Mouse (Mus musculus): ENCODE data around the gene Nav2. TPM values are rescaled to one million over a fixed set of nuclear protein-coding genes. Genes with fewer than 3 reads are reported as not detected.

Gene Nav2
- polyA plus RNA-seq, 1 experiment, result 4.4 TPM

GRCm38 (mm10) chr7:49500916-49501315, 592.4 kb downstream of the Nav2 start:
- 93% methylated on average over 5 of the region's 5 CpGs for WGBS

DNA sequence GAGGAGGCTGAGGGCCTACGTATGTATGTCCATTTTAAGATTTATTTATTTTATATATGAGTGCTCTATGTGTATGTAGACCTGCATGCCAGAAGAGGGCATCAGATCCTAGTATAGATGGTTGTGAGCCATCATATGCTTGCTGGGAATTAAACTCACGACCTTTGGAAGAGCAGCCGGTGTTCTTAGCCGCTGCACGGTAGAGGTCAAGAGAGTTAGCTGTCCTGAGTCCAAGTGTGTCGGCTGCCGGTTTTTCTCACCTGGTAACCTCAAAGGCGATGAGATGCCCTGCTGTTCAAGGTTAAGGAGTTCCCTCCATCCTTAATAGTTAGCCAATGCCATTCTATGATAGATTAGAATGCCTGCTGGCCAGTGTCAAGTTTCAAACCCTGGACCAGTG, 594.9 kb downstream of the Nav2 start:
- WGBS, result 55% methylated on average over 8 of the region's 8 CpGs

More at GRCm38 (mm10) chr7:49500916-49501315, 592.4 kb downstream of the Nav2 start:
- DNase-seq (ENCODE audit: low read depth, low spot score), result no peak

DNA sequence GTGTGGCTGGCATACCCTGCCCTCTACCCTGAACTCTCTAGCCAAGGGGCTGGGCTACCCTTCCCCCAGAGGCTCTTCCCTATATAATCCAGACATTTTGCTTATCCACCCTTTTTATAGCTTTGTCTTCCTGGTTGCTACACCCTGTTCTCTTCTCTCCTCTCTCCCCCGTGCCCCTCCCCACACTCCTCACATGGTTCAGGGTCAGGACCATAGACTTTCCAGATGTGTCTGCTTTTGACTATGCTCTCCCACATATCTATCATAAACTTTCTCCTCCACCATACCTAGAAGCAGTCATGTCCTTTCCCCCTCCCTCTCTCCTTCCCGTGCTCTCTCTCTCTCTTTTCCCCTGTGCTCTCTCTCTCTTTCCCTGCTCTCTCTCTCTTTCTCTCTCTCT, 595.4 kb downstream of the Nav2 start:
- DNase-seq (ENCODE audit: low read depth, low spot score), result no peak
- 39% methylated on average over 2 of the region's 2 CpGs for WGBS

More for the DNA sequence above, 594.9 kb downstream of the Nav2 start:
- DNase-seq (ENCODE audit: low read depth, low spot score), result no peak

DNA sequence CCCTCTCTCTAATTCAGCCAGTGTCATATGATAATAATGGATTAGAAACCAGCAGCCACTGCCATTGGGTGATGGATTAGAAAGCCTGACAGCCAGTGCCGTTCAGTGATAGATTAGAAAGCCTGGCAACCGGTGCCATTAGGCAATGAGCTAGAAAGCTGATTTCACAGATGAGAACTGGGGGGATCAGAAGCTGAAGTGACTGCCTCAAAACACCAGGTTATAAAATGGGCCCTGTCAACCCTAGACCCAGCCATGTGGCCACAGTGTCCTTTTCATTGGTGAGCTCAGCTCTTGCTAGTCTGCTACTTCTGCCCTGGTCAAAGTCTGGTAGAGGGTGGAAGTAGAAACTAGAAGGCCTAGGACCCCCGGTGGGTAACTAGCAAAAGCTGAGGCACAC, 595.8 kb downstream of the Nav2 start:
- WGBS, result 61% methylated on average over 3 of the region's 3 CpGs
- no peak for DNase-seq (ENCODE audit: low read depth, low spot score)

DNA sequence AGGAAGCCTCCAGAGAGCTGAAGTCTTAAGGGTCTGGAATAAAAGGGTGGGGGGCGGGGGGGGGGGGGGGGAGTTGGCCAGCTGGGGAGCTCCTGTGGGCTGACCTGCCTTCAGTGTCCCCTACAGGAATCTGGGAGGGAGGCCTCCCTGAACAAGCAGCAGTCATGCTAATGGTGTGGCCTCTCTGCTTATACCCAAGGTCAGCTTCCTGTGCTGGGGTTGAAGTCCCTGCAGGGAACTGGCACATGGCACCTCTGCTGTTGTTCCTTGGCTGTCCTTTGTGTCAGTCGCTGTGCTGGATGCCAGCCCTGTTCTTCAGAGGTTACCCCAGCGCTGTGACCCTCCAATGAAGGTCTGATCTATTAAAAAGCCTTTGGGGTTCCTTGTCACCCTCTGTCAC, 596.5 kb downstream of the Nav2 start:
- DNase-seq (ENCODE audit: low read depth, low spot score), result no peak
- 75% methylated on average over 3 of the region's 3 CpGs for WGBS

GRCm38 (mm10) chr7:49506085-49506820, 597.7 kb downstream of the Nav2 start:
- DNase-seq (ENCODE audit: low read depth, low spot score), result no peak
- 72% methylated on average over 12 of the region's 12 CpGs for WGBS

DNA sequence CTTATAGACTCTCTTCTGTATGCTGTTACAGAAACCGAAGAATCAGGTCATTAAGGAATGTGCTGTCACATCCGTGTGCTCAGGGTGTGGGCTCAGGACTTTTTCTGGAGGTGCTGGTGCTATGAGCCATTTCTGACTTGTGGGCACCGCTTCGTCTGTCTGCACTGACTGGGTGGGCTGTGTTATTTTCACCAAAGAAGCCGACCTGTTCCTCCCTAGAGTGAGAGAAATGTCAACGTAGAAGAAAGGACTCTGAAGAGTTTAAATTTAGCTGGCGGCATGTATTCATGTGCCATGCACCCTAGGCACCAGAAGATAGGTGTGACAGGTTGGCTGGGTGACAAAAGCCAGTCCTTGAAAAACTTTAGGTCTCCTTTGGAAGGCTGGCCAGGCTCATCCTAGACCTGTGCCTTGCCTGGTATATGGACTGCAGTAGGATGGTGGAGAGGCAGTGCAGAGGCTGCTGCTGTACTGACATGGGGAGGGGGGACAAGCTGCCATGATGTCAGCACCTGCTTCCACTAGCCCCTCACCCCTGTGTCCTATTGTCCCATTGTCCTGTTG, 599.5 kb downstream of the Nav2 start:
- WGBS, result 80% methylated on average over 7 of the region's 7 CpGs
- DNase-seq (ENCODE audit: low read depth, low spot score), result no peak

- 56% methylated on average over 7 of the region's 7 CpGs for WGBS
- DNase-seq (ENCODE audit: low read depth, low spot score), result no peak
Measured at GRCm38 (mm10) chr7:49511820-49512453, 603.4 kb downstream of the Nav2 start.

DNA sequence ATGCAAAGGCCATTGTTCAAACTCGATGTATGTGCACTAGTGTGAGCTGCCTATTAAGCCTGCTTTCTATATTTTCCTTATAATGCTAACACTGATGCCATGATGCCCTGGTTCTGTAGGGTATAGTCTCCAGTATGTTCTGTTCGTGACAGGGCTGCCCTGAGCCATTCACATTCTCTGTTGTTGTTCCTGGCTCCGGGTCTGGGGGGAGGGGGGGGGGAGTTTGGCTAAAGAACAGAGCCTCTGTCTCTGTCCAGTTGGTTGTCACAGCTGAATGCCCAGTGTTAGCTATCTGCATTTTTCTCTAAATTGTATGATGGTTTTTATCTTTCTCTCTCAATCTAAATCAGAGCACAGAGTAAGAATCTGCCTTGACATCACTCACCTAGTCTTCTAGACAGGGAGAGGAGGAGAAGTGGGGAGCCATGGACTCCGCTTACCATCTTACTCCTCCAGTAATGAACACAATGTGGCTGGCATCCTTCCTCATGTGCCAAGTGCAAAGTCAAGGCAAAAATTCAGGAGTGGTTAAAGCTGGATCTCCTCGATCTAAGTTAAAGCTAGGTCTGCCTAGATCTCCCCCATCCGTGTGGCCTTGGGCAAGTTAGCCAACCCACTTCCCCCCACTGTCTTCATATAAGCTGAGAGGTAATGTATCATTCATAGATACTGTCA, 605.4 kb downstream of the Nav2 start:
- 83% methylated on average over 6 of the region's 6 CpGs for WGBS
- DNase-seq (ENCODE audit: low read depth, low spot score), result no peak

GRCm38 (mm10) chr7:49515012-49515411, 606.5 kb downstream of the Nav2 start:
- 50% methylated on average over 2 of the region's 2 CpGs for WGBS
- no peak for DNase-seq (ENCODE audit: low read depth, low spot score)

DNA sequence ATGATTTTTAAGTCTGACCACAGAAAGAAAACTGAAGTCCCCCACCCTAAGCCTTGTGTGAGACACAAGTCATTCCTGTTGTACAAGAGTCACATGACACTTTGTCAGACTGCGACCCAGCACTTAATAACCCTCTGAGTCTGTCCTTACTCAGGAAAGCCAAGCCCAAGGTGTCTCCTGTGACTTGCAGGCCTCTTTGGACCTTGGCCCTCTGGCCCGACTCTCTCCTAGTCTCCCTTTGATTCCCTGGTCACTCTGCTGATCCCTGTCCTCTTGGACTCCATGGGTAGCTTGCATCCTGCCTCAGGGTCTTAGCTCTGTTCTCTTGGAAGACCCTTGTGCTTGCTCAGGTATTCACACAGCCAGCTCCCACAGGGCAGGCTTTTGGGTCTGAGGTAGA, 612.0 kb downstream of the Nav2 start:
- no peak for DNase-seq (ENCODE audit: low read depth, low spot score)
- 41% methylated on average over 2 of the region's 2 CpGs for WGBS

GRCm38 (mm10) chr7:49521349-49521748, 612.8 kb downstream of the Nav2 start:
- no peak for DNase-seq (ENCODE audit: low read depth, low spot score)
- 61% methylated on average over 4 of the region's 4 CpGs for WGBS

- WGBS, result 14% methylated on average over 9 of the region's 9 CpGs
- no peak for DNase-seq (ENCODE audit: low read depth, low spot score)
Measured at GRCm38 (mm10) chr7:49521976-49522375, 613.5 kb downstream of the Nav2 start.

- WGBS, result 6% methylated on average over 24 of the region's 24 CpGs
- DNase-seq (ENCODE audit: low read depth, low spot score), result no peak
Measured at GRCm38 (mm10) chr7:49522411-49523114, 614.0 kb downstream of the Nav2 start.

GRCm38 (mm10) chr7:49523115-49523445, 614.6 kb downstream of the Nav2 start:
- WGBS, result 39% methylated on average over 4 of the region's 4 CpGs

DNA sequence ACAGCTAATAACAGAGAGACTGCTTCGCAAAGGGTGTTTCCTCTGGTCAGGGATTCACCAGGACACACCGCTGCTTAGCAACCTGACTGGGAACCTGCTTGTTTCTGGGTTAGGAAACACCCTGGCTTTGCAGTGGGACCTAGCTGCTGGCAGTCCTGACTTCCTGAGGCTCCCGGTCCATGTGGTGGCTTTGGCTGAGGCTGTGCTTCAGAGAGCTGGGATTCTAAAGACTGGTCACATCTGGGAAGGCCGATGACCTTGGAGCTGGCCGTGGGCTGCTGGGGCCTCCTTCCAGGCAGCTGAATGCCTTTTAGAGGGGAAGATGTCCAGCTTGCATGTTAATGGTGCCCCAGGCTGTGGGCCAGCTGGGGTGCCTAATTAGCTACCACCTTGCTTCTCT, 615.2 kb downstream of the Nav2 start:
- 69% methylated on average over 5 of the region's 5 CpGs for WGBS
- DNase-seq (ENCODE audit: low read depth, low spot score), result no peak

More at GRCm38 (mm10) chr7:49523115-49523445, 614.6 kb downstream of the Nav2 start:
- no peak for DNase-seq (ENCODE audit: low read depth, low spot score)

- no peak for DNase-seq (ENCODE audit: low read depth, low spot score)
- WGBS, result 73% methylated on average over 11 of the region's 11 CpGs
Measured at GRCm38 (mm10) chr7:49525348-49526100, 617.0 kb downstream of the Nav2 start.

DNA sequence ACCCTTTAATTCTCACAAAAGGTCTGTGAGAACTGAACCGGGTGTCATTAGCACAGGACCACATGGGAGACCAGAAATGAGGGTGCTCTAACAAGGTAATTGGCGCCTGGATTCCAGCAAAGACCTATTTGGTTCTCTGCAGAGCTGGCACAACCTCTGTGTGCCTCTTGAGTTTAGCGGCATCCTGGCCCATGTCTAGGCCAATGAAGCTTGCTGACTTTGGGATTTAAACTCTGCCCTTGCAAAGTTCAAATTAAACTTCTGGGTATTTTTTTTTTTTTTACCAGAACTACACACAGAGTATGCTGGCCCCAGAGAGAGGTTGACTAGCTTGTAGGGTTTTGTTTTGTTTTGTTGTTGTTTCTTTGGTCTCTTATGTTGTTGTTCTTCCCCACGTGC, 617.6 kb downstream of the Nav2 start:
- no peak for DNase-seq (ENCODE audit: low read depth, low spot score)
- WGBS, result 88% methylated on average over 4 of the region's 4 CpGs

GRCm38 (mm10) chr7:49527495-49527894, 619.0 kb downstream of the Nav2 start:
- 22% methylated on average over 4 of the region's 4 CpGs for WGBS
- no peak for DNase-seq (ENCODE audit: low read depth, low spot score)

Measured in large intestine, adult 2 months (tissue).